Mouse (Mus musculus) liver, embryonic 14.5 days (tissue): ENCODE results near the gene B4galnt1.

Experiments used
- CTCF ChIP-seq: IDR thresholded peaks from 2 replicates; pipeline ENCODE4 v1.5.1; 2016; ENCODE audit warnings: antibody characterized with exemption, low read depth, control low read depth
- EP300 ChIP-seq: IDR thresholded peaks from 2 replicates; pipeline ENCODE4 v1.6.1; 2016; ENCODE audit warnings: antibody characterized with exemption, low read depth

- TF ChIP-seq EP300 (no peak), CTCF (no peak)
These were observed 10.8 kb upstream of the B4galnt1 start for GRCm38 (mm10) chr10:127154241-127154640.
